Mouse (Mus musculus) WW6 (cell line): ENCODE measurements around the gene Cstf3.

Source experiments
- DNase-seq: peaks from one replicate; pipeline ENCODE4 v3.0.0-alpha.2; 2013; ENCODE audit warnings: low read depth, low spot score

Gene Cstf3

GRCm38 (mm10) chr2:104711585-104712485 is 121.5 kb downstream of the Cstf3 start, which contains the start of gene Tcp11l1:
TSS of gene Tcp11l1 (minus strand) at chr2:104712169.
- no peak for DNase-seq

GRCm38 (mm10) chr2:104712486-104712809 is 122.1 kb downstream of the Cstf3 start:
- no peak for DNase-seq

DNA sequence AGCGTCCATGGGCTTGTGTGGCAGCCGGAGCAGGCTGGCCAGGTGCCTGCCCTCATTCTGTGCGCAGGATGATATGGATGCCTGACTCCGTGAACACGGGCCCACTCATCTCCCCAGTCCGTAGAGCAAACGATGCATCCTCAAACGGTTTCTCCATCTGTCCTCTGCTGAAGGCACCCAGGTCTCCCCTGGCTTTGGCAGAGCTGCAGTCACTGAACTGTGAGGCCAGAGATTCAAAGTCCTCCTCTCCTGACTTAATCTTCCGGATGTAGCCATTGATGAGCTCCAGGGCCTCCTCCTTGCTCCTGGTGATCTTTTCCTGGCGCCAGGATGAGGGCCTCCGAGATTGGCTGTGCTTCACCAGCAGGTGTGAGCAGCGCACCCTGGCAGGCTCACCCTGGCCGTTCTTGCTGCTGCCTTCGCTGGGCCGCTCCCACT is 124.0 kb downstream of the Cstf3 start:
- DNase-seq = no peak
